Mouse (Mus musculus) hindbrain, embryonic 10.5 days (tissue): ENCODE data around the gene Tlk2. TPM values are rescaled to one million over a fixed set of nuclear protein-coding genes. Genes with fewer than 3 reads are reported as not detected.

Source experiments
- DNase-seq: peaks from one replicate; pipeline ENCODE4 v3.0.0-alpha.2; 2017; ENCODE audit warnings: low spot score
- H3K27ac ChIP-seq: fragments of 300-500 bp; sonication (generic); 2 replicates; pipeline ENCODE4 v1.5.1; 2016; ENCODE audit warnings: mild to moderate bottlenecking, moderate library complexity
- H3K27me3 ChIP-seq: fragments of 300-500 bp; sonication (generic); 2 replicates; pipeline ENCODE4 v1.6.1; 2016; ENCODE audit warnings: mild to moderate bottlenecking; ENCODE audit not compliant: poor library complexity, insufficient read depth, severe bottlenecking
- H3K36me3 ChIP-seq: fragments of 300-500 bp; sonication (generic); 2 replicates; pipeline ENCODE4 v1.6.1; 2016; ENCODE audit warnings: mild to moderate bottlenecking, moderate library complexity
- H3K4me1 ChIP-seq: fragments of 300-500 bp; sonication (generic); replicated peaks from 2 replicates; pipeline ENCODE4 v1.6.1; 2016; ENCODE audit warnings: mild to moderate bottlenecking
- H3K4me3 ChIP-seq: fragments of 300-500 bp; sonication (generic); 2 replicates; pipeline ENCODE4 v1.5.1; 2016; ENCODE audit warnings: mild to moderate bottlenecking, moderate library complexity
- H3K9me3 ChIP-seq: fragments of 300-500 bp; sonication (generic); 2 replicates; pipeline ENCODE4 v1.6.1; 2016; ENCODE audit warnings: mild to moderate bottlenecking, moderate library complexity
- WGBS: fragments of 180-500 bp; shearing (Covaris S2); methylation state at CpG from one replicate; pipeline ENCODE4 v1.1.7; 2016; 5-methylcytosine and 5-hydroxymethylcytosine counted together
- polyA plus RNA-seq: library from polyadenylated mRNA; unstranded; fragments of >200 nt; fragmentation: Nextera tagmentation; extraction: Ambion mirVana; gene quantifications from 2 replicates; pipeline ENCODE4 v1.2.1, GENCODE M21; 2016

The Tlk2 gene
- polyA plus RNA-seq, 1 experiment from 2014 or later, result 18.7 TPM

DNA sequence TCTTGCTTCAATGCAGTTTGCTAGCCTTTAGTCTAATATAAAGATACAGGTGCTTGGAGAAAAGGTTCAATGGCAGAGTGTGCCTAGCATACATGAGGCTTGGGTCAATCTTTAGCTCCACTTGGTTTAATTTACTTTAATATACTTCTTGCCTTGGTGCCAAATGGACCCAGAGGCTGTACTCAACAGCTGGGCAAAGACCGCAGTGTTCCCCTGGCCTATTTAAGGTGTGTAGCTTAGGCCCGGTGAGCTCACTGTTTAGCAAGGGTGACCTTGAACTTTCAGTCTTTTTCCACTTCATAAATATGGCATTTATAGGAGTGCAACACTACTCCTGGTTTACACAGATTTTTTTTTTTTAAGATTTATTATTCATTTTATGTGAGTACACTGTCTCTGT, 55.9 kb downstream of the Tlk2 start:
- no peaks in the 10 kb centered on the region for H3K27me3 ChIP-seq
- no peak overlapping the region for H3K4me3 ChIP-seq
- DNase-seq, result no peak
- 96% methylated on average over 2 of the region's 2 CpGs for WGBS
- H3K9me3 ChIP-seq, result no peaks in the 10 kb centered on the region
- H3K4me1 ChIP-seq, result no peaks in the 10 kb centered on the region
- peaks cover 39% of the 10 kb centered on the region for H3K36me3 ChIP-seq
- no peak overlapping the region for H3K27ac ChIP-seq

GRCm38 (mm10) chr11:105240991-105241390, 62.4 kb downstream of the Tlk2 start:
- no peaks in the 10 kb centered on the region for H3K9me3 ChIP-seq
- no peak overlapping the region for H3K4me3 ChIP-seq
- H3K27me3 ChIP-seq, result no peaks in the 10 kb centered on the region
- DNase-seq, result no peak
- H3K27ac ChIP-seq, result no peak overlapping the region
- H3K4me1 ChIP-seq, result no peaks in the 10 kb centered on the region
- peaks cover 54% of the 10 kb centered on the region for H3K36me3 ChIP-seq

DNA sequence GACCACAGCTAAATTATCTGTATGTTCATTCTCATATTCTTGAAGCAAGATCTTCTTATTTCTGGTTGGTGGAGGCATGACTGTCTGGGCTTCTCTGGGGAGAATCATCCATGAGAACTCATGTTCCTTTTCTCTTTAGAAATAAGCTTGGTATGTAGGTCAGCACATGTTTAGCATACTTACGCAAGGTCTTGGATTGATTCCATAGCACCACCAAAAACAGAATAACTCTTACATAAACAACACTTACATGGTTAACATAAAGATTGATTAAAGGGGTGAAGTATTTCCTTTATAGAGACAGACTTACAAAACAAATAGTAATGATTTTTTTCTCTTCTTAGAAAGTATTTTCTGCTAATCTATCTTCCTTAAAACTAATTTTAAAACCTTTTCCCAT, 67.8 kb downstream of the Tlk2 start:
- Histone ChIP-seq H3K4me1 (no peaks in the 10 kb centered on the region), H3K4me3 (no peak overlapping the region), H3K9me3 (no peaks in the 10 kb centered on the region), H3K27me3 (no peaks in the 10 kb centered on the region), H3K27ac (no peak overlapping the region), H3K36me3 (peaks cover 98% of the 10 kb centered on the region)
- WGBS, result 98% methylated on average over 1 of the region's 1 CpGs
- no peak for DNase-seq

DNA sequence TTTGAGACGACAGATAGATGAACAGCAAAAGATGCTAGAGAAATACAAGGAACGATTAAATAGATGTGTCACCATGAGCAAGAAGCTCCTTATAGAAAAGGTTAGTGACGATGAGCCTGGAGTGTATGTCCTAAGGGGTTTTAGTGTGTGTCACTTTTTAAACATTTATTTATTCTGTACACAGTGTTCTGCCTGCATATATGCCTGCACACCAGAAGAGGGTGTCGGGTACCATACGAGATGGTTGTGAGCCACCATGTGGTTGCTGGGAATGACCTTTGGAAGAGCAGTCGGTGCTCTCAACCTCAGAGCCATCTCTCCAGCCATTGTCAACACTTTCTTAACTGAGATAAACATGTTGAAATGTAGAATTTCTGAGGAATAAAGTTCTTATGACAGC, 68.2 kb downstream of the Tlk2 start:
- no peaks in the 10 kb centered on the region for H3K4me1 ChIP-seq
- H3K27me3 ChIP-seq, result no peaks in the 10 kb centered on the region
- no peak overlapping the region for H3K4me3 ChIP-seq
- 92% methylated on average over 6 of the region's 6 CpGs for WGBS
- no peak overlapping the region for H3K27ac ChIP-seq
- no peaks in the 10 kb centered on the region for H3K9me3 ChIP-seq
- no peak for DNase-seq
- H3K36me3 ChIP-seq, result peaks cover 98% of the 10 kb centered on the region

DNA sequence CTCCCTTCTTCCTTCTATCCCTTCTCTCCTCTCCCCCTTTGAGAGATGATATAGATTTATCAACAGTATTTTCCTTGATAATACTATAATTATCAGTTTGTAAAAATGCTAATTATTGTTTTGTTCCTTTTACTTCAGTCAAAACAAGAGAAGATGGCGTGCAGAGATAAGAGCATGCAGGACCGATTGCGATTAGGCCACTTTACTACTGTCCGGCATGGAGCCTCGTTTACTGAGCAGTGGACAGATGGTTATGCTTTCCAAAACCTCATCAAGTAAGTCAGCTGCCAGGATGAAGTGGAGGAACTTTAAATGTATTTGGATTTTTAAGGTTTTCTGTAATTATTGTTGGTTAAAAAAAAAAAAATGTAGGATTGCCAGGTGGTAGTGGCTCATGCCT, 68.7 kb downstream of the Tlk2 start:
- peaks cover 97% of the 10 kb centered on the region for H3K36me3 ChIP-seq

GRCm38 (mm10) chr11:105259733-105260132, 81.1 kb downstream of the Tlk2 start:
- 86% methylated on average over 3 of the region's 3 CpGs for WGBS
- peaks cover 89% of the 10 kb centered on the region for H3K36me3 ChIP-seq
- H3K4me1 ChIP-seq, result no peaks in the 10 kb centered on the region
- DNase-seq, result no peak
- H3K4me3 ChIP-seq, result no peak overlapping the region
- no peaks in the 10 kb centered on the region for H3K27me3 ChIP-seq
- no peaks in the 10 kb centered on the region for H3K9me3 ChIP-seq
- H3K27ac ChIP-seq, result no peak overlapping the region

More for the DNA sequence above, 68.7 kb downstream of the Tlk2 start:
- Histone ChIP-seq H3K4me1 (no peaks in the 10 kb centered on the region), H3K27ac (no peak overlapping the region), H3K4me3 (no peak overlapping the region), H3K27me3 (no peaks in the 10 kb centered on the region), H3K9me3 (no peaks in the 10 kb centered on the region)
- no peak for DNase-seq
- 95% methylated on average over 5 of the region's 5 CpGs for WGBS

GRCm38 (mm10) chr11:105261116-105261515, 82.5 kb downstream of the Tlk2 start:
- H3K4me1 ChIP-seq, result no peaks in the 10 kb centered on the region
- no peak overlapping the region for H3K4me3 ChIP-seq
- H3K36me3 ChIP-seq, result peaks cover 86% of the 10 kb centered on the region
- no peaks in the 10 kb centered on the region for H3K27me3 ChIP-seq
- DNase-seq, result no peak
- H3K9me3 ChIP-seq, result no peaks in the 10 kb centered on the region
- no peak overlapping the region for H3K27ac ChIP-seq
- 66% methylated on average over 5 of the region's 5 CpGs for WGBS

GRCm38 (mm10) chr11:105261601-105262351, 83.2 kb downstream of the Tlk2 start:
- Histone ChIP-seq H3K4me1 (no peaks in the 10 kb centered on the region), H3K36me3 (peaks cover 86% of the 10 kb centered on the region), H3K27me3 (no peaks in the 10 kb centered on the region), H3K9me3 (no peaks in the 10 kb centered on the region), H3K4me3 (no peak overlapping the region), H3K27ac (no peak overlapping the region)
- no peak for DNase-seq
- WGBS, result 91% methylated on average over 4 of the region's 4 CpGs

- peaks cover 87% of the 10 kb centered on the region for H3K36me3 ChIP-seq
- DNase-seq, result no peak
These were observed 85.9 kb downstream of the Tlk2 start for GRCm38 (mm10) chr11:105264506-105264905.

DNA sequence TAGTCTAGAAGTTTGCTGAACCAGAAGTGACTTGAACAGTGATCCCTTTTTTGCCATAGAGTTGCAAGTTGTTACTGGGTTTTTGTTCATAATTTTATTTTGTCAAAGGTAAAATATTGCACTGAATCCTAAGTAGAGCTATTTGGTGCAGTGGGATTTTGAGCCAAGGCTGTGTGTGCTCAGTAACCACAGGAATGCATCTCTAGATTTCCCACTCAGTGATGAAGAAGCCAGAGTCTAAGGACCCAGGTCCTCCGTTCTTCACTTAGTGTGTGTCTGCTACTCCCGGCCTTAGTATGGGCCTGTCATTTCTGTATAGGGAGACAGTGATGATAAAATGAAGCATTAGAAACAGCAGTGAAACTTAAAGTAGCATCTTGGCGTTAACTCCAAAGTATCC, 86.4 kb downstream of the Tlk2 start:
- Histone ChIP-seq H3K4me3 (no peak overlapping the region), H3K4me1 (no peaks in the 10 kb centered on the region), H3K27me3 (no peaks in the 10 kb centered on the region), H3K9me3 (no peaks in the 10 kb centered on the region), H3K36me3 (peaks cover 86% of the 10 kb centered on the region), H3K27ac (no peak overlapping the region)
- WGBS, result 95% methylated on average over 3 of the region's 3 CpGs
- DNase-seq, result no peak

More at GRCm38 (mm10) chr11:105264506-105264905, 85.9 kb downstream of the Tlk2 start:
- H3K27ac ChIP-seq, result no peak overlapping the region
- no peaks in the 10 kb centered on the region for H3K27me3 ChIP-seq
- H3K4me3 ChIP-seq, result no peak overlapping the region
- no peaks in the 10 kb centered on the region for H3K9me3 ChIP-seq
- H3K4me1 ChIP-seq, result no peaks in the 10 kb centered on the region

DNA sequence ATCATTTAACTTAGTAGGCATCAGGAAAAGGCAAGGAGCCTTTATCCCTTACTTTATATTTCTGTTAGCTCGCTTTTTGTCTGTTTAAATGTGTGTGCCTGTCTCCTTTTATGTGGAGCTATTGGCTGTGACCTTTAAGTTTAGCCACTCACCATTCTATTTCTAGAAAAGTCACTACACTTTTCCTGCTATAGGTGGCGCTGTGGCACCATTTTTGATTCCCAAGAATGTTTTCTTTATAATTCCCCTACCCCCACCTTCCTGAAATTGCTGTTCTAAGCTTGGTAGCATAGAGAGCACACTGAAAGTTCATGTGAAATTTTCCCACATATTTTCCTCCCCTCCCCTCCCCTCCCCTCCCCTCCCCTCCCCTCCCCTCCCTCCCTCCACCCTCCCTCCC, 91.5 kb downstream of the Tlk2 start:
- H3K4me1 ChIP-seq, result no peaks in the 10 kb centered on the region
- H3K4me3 ChIP-seq, result no peak overlapping the region
- no peaks in the 10 kb centered on the region for H3K9me3 ChIP-seq
- peak; percentile 44 for DNase-seq
- WGBS, result 19% methylated on average over 2 of the region's 2 CpGs
- no peaks in the 10 kb centered on the region for H3K27me3 ChIP-seq
- H3K36me3 ChIP-seq, result peaks cover 83% of the 10 kb centered on the region
- no peak overlapping the region for H3K27ac ChIP-seq

DNA sequence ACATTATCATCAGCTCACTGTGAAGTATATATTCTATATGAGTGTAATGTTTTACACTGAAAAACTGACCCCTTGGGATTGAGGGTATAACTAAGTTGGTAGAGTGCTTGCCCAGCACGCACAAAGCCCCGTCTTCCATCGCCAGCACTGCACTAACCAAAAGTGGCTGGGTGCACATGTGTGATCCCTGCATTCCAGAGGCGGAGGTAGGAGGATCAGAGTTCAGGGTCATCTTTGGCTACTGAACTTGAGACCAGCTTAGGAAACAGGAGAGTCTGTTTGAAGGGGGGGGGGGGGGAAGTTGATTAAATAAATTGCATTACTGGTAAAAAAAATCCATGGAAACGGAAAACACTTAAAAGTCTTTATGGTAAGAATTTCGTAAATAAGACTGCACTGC, 101.8 kb downstream of the Tlk2 start:
- peaks cover 20% of the 10 kb centered on the region for H3K4me1 ChIP-seq
- DNase-seq, result no peak
- H3K36me3 ChIP-seq, result peaks cover 92% of the 10 kb centered on the region
- no peaks in the 10 kb centered on the region for H3K9me3 ChIP-seq
- no peak overlapping the region for H3K27ac ChIP-seq
- WGBS, result 80% methylated on average over 6 of the region's 6 CpGs
- H3K4me3 ChIP-seq, result no peak overlapping the region
- no peaks in the 10 kb centered on the region for H3K27me3 ChIP-seq

DNA sequence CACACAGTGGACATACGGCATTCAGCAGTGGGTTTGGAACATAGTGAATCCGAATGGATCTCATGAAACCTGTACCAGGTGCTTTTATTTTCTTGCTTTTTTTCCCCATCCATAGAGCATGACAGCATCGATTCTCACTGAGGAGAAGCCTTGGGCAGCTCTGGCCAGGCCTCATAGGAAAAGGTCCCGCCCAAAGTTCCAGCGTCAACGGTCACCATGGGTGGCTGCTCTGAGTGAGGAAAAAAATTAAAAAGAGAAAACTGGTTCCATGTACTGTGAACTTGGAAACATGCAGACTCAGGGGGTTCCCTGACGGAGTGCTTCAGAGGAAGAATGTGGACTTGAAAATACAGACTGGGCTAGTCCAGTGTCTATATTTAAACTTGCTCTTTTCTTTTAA, 102.7 kb downstream of the Tlk2 start:
- WGBS, result 80% methylated on average over 7 of the region's 7 CpGs
- no peak overlapping the region for H3K27ac ChIP-seq
- H3K36me3 ChIP-seq, result peaks cover 92% of the 10 kb centered on the region
- DNase-seq, result no peak
- H3K27me3 ChIP-seq, result no peaks in the 10 kb centered on the region
- peaks cover 28% of the 10 kb centered on the region for H3K4me1 ChIP-seq
- no peak overlapping the region for H3K4me3 ChIP-seq
- H3K9me3 ChIP-seq, result no peaks in the 10 kb centered on the region
